21 mouse cellular contexts compared by ENCODE assay signal in the genomic region with DNA sequence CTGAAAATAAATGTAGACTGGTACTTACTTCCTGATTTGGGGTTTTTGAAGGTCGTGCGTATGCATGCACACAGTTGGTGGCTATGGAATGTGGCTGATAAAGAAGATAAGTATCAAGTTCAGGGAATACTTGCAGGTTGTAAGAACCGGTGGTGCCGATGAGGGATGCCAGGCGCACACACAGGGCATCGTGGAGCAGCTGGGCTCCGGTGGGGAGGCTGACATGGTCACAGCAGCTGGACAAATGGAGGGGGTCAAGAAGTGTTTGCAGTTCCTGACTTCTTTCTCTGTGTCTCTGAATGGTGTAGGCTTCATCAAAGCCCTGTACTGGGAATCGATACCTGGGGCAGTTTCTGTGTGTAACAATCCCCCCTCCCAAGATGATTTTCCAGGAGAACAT. TPM values are rescaled to one million over a fixed set of nuclear protein-coding genes. Genes with fewer than 3 reads are reported as not detected.
DNase-seq lines count a peak whose midpoint lies in the region; ATAC-seq and TF ChIP-seq lines count a peak whose summit lies in the region.
"Had no signal": no experiment of that assay in that cellular context is flagged by ENCODE, and none has a peak within 500 bp of the region (broad histone marks: within the 10 kb centered on the region; RNA-seq: fewer than 3 reads in every experiment).

No protein-coding gene starts in this region.

- H3K9ac ChIP-seq in midbrain, embryonic 13.5 days (replicated peaks) = no peak overlapping the region
- no peak overlapping the region for H3K9ac ChIP-seq in intestine, postnatal 0 days (ENCODE audit: low read depth, low read length)
- H3K9ac ChIP-seq: embryonic facial prominence, embryonic 15.5 days; heart, embryonic 13.5 days had no signal

- 0 out of 2 replicates have a peak overlapping the region, but pooled peaks have one; percentile 34 for H3K27ac ChIP-seq in midbrain, embryonic 10.5 days (replicated peaks)
- H3K27ac ChIP-seq in midbrain, embryonic 13.5 days = no peak overlapping the region
- no peak overlapping the region for H3K27ac ChIP-seq in intestine, postnatal 0 days (ENCODE audit: low read depth, low read length)
- H3K27ac ChIP-seq: embryonic facial prominence, embryonic 15.5 days; forebrain, embryonic 10.5 days; gastrocnemius, adult 2 months; heart, embryonic 13.5 days had no signal

- ATAC-seq in midbrain, embryonic 13.5 days = no peak
- ATAC-seq in common myeloid progenitor, adult 5-6 weeks (replicated peaks; ENCODE audit: low read depth, poor library complexity, severe bottlenecking) = peak; percentile 24
- peak; percentile 14; the same call in 1 of the 2 replicates for ATAC-seq in megakaryocyte, adult 5-6 weeks (ENCODE audit: poor library complexity, severe bottlenecking)
- ATAC-seq in intestine, postnatal 0 days = no peak
- ATAC-seq: forebrain, embryonic 14.5 days; hindbrain, embryonic 16.5 days; inflammation-experienced regulatory T-cells, adult 6 months had no signal

- 80% methylated on average over 8 of the region's 8 CpGs for WGBS in midbrain, embryonic 10.5 days
- 80% methylated on average over 8 of the region's 8 CpGs for WGBS in midbrain, embryonic 13.5 days
- 77% methylated on average over 8 of the region's 8 CpGs for WGBS in intestine, postnatal 0 days

- H3K9me3 ChIP-seq in midbrain, embryonic 10.5 days (replicated peaks) = no peaks in the 10 kb centered on the region
- H3K9me3 ChIP-seq in midbrain, embryonic 13.5 days = no peaks in the 10 kb centered on the region
- H3K9me3 ChIP-seq in intestine, postnatal 0 days (ENCODE audit: control insufficient read depth) = no peaks in the 10 kb centered on the region
- H3K9me3 ChIP-seq: embryonic facial prominence, embryonic 15.5 days; forebrain, embryonic 10.5 days; heart, embryonic 13.5 days had no signal

- no peak overlapping the region for H3K4me2 ChIP-seq in midbrain, embryonic 13.5 days (replicated peaks)
- no peak overlapping the region for H3K4me2 ChIP-seq in intestine, postnatal 0 days (replicated peaks; ENCODE audit: low read depth)
- H3K4me2 ChIP-seq: embryonic facial prominence, embryonic 15.5 days; heart, embryonic 13.5 days had no signal

- TF ChIP-seq CTCF in intestine, postnatal 0 days (IDR thresholded peaks at IDR 0.05; ENCODE audit: low read depth) = no peak

- no peak overlapping the region for H3K4me3 ChIP-seq in midbrain, embryonic 10.5 days
- H3K4me3 ChIP-seq in midbrain, embryonic 13.5 days (replicated peaks) = no peak overlapping the region
- no peak overlapping the region for H3K4me3 ChIP-seq in intestine, postnatal 0 days (ENCODE audit: low read depth, low read length)
- H3K4me3 ChIP-seq: embryonic facial prominence, embryonic 15.5 days; erythroblast, embryonic 14.5 days; forebrain, embryonic 10.5 days; gastrocnemius, adult 2 months; heart, embryonic 13.5 days had no signal

- no peaks in the 10 kb centered on the region for H3K36me3 ChIP-seq in midbrain, embryonic 10.5 days
- no peaks in the 10 kb centered on the region for H3K36me3 ChIP-seq in midbrain, embryonic 13.5 days
- H3K36me3 ChIP-seq in intestine, postnatal 0 days (ENCODE audit: control insufficient read depth, insufficient read depth) = no peaks in the 10 kb centered on the region
- H3K36me3 ChIP-seq: embryonic facial prominence, embryonic 15.5 days; forebrain, embryonic 10.5 days; heart, embryonic 13.5 days had no signal

- H3K27me3 ChIP-seq in midbrain, embryonic 10.5 days (ENCODE audit: low read depth, poor library complexity, severe bottlenecking) = no peaks in the 10 kb centered on the region
- H3K27me3 ChIP-seq in midbrain, embryonic 13.5 days = no peaks in the 10 kb centered on the region
- no peaks in the 10 kb centered on the region for H3K27me3 ChIP-seq in intestine, postnatal 0 days (replicated peaks; ENCODE audit: control insufficient read depth, insufficient read depth, low read length)
- H3K27me3 ChIP-seq: embryonic facial prominence, embryonic 15.5 days; heart, embryonic 13.5 days had no signal

- no peak for DNase-seq in midbrain, embryonic 10.5 days (ENCODE audit: low spot score)
- no peak for DNase-seq in cerebellum, adult 11 months
- DNase-seq in kidney, postnatal 14 days = no peak
- DNase-seq: adrenal gland, postnatal 10 days; cerebellum, adult 18-20 months; cerebellum, postnatal 10 days; gastrocnemius, adult 2 months; gastrocnemius, postnatal 25 days; heart, adult 11 months; heart, postnatal 36 days had no signal

- peaks cover 31% of the 10 kb centered on the region for H3K4me1 ChIP-seq in midbrain, embryonic 10.5 days
- peaks cover 4% of the 10 kb centered on the region; the same call in 1 of the 2 replicates for H3K4me1 ChIP-seq in midbrain, embryonic 13.5 days (replicated peaks)
- H3K4me1 ChIP-seq in intestine, postnatal 0 days (replicated peaks; ENCODE audit: control insufficient read depth, insufficient read depth, low read length) = no peaks in the 10 kb centered on the region
- H3K4me1 ChIP-seq: embryonic facial prominence, embryonic 15.5 days had no signal

RNA-seq across cellular contexts. Expression of a gene that starts 49.1 kb away (rescaled TPM):
- polyA plus RNA-seq in midbrain, embryonic 10.5 days (2016; fragmentation: Nextera tagmentation; extraction: Ambion mirVana) = 5.1 and 6.1 TPM in 2 replicates
- polyA plus RNA-seq in midbrain, embryonic 13.5 days (2015; fragmentation: Nextera tagmentation; extraction: Ambion mirVana) = 14.0 and 20.6 TPM in 2 replicates
- total RNA-seq in common myeloid progenitor, adult 5-6 weeks (2017) = 44.6 and 55.6 TPM in 2 replicates
- total RNA-seq in megakaryocyte, adult 5-6 weeks (2015) = 45.0 and 48.4 TPM in 2 replicates
- 47.9 and 73.7 TPM in 2 replicates for total RNA-seq in megakaryocyte, adult 5-6 weeks (2017)
- 2.5 and 3.1 TPM in 2 replicates for polyA plus RNA-seq in intestine, postnatal 0 days (2015; fragmentation: Nextera tagmentation; extraction: Ambion mirVana)

Comparison
In these comparisons a context has a peak if more than half of its experiments do, and no peak if none do; other contexts are left out.
1. ATAC-seq: peak in common myeloid progenitor, adult 5-6 weeks (single experiment) and megakaryocyte, adult 5-6 weeks (single experiment); none in midbrain, embryonic 13.5 days (single experiment) and intestine, postnatal 0 days (single experiment).